Mouse (Mus musculus): ENCODE measurements around the gene Acot4. TPM values are rescaled to one million over a fixed set of nuclear protein-coding genes. Genes with fewer than 3 reads are reported as not detected.
"Not testable (repeated sequence)": the region's sequence is repeated elsewhere in the genome, so short reads cannot be mapped to it uniquely, and the experiment has no call there.

The Acot4 gene
- total RNA-seq, 2 experiments from 2014 or later, result 0.10 to 0.15 TPM

DNA sequence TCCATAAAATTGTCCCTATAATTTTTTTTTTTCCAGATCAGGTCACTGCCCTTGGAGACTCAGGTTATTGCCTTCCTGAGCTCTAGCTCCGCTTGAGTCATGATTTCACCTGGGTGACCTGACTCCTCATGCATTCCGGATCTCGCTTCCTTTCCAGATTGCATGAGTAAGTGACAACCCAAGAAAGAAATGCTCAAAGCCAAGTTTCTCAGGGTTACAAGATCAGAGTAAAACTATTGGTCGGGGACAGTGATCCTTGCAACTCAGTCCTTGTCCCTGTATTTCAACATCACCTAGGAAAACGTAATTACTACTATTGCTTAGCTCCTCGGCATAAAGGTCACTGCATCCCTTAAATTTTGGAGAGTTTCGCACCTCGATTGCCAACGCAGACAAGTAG lies 30.8 kb downstream of the Acot4 start, which contains the start of gene Acot5:
Acot5 (plus strand) TSS at position 340 of the 400 bp plus-strand sequence.
- no peak for DNase-seq
- intact Hi-C loops (cut with DNase I), result no loop called here

DNA sequence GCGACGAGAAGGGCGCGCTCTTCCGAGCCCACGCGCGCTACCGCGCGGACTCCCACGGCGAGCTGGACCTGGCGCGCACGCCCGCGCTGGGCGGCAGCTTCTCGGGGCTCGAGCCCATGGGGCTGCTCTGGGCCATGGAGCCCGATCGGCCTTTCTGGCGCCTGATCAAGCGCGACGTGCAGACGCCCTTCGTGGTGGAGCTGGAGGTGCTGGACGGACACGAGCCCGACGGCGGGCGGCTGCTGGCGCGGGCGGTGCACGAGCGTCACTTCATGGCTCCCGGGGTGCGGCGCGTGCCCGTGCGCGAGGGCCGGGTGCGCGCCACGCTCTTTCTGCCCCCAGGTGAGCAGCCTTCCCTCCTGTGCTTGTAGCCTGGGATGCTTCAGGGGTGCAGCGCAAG lies 31.4 kb downstream of the Acot4 start:
- DNase-seq, result peak in 1 of 2 experiments; percentile 18
- intact Hi-C loops (cut with DNase I), result not testable (repeated sequence)

DNA sequence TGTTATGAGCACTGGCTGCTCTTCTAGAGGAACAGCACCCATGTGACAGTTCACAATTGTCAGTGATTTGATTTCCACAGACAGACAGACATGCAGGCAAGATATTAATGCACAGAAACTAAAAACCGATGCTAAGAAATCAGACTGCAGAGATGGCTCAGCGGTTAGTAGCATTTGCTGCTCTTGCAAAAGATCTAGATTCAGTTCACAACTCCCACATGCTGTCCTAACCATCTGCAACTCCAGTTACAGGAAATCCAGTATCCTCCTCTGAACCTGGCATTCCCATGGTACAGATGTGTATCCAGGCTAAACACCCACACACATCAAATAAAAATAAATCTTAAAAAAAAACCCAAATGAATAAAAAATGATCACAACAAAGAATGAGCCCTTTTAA lies 33.5 kb downstream of the Acot4 start:
- intact Hi-C loops (cut with DNase I), result no loop called here
- no peak for DNase-seq

DNA sequence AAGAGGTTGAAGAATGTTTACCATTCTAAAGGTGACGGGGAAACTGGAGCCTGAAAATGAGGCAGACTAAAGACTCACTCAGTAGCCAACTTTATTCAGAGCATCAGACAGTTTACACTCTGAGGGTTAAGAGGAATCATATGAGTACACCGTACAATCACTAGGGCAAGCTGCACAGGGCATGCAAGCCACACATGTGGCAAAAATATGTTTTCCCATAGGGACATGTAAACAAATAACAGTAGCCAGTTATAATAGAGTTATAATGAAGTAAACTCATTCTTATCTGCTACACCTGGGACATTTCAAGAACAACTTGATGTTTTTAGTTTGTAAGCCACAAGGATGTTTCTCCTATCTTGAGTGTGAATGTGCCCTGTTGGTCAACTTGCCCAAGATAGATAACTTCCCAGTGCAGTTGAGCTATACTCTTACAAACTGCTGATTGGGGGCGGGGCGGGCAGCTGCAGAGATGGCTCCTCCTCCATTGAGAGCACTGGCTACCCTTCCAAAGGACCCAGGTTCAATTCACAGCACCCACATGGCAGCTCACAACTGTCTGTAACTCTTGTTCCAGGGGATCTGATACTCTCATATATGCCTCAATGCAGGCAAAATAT lies 39.3 kb downstream of the Acot4 start:
- intact Hi-C loops (cut with DNase I), result no loop called here
- DNase-seq, result no peak

DNA sequence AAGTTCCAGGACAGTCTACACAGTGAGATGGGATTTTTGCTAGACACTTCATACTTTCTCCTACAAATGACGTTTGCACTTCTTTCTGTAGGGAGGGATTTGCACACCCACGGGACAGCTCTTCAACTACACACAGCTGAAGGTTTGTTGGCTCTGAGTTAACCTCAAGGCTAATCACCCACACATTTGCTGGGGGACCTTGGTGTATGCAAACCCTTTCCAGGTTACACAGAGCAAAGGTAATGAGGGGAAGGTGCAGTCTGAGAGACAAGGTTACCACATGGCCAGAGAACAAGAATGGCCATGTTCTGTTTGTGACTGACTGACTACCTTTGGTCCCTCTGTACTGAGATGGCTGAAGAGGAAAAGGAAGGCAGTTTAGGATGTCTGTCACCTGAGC lies 45.7 kb downstream of the Acot4 start:
- intact Hi-C loops (cut with DNase I), result no loop called here

DNA sequence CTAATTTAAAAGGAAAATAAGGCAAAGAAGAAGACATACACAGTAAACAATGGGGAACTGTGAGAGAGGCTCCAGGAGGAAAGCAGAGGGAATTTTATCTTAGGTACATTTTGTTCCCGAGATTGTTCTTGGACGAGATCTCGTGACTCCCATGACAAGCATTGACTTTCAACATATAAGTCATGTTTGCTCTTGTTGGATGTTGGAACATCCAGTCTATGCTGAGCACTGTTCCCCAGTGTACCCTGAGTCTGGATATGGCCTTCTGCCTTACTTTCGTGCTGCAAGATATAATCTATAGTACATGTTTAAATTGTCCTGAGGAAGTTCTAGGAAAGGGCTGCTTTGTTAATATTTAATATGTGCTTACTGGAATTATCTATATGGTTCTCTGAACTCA lies 46.4 kb downstream of the Acot4 start:
- DNase-seq, result no peak
- intact Hi-C loops (cut with DNase I), result no loop called here

More for the DNA sequence above, 45.7 kb downstream of the Acot4 start:
- no peak for DNase-seq

DNA sequence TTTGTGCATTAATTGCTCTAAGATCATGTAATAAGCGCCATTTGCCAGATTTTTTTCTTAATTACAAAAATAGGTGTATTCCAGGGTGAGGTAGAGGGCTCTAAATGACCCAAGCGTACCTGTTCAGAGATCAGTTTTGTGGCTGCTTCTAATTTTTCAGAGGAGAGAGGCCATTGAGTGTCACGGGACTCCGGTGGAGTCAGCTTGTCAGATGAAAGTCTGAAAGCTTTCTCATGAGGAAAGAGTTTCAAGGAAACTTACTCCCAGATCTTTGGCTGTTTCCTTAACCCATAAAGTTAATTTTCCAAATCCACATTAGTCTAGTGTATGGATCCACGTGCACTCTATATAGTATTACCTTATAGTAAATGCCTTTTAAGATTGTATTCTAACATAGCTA lies 56.5 kb downstream of the Acot4 start:
- DNase-seq; intact Hi-C loops (cut with DNase I): not testable (repeated sequence)

Other genes with a start within 250 kb of the Acot4 start
- gene Numb, start 116.4 kb upstream of the Acot4 start, total RNA-seq (2021), result 10 to 100 TPM; 13.8 to 17.3 TPM
- gene Riox1, start 87.8 kb upstream of the Acot4 start, total RNA-seq (2021), result 1 to 10 TPM; 3.2 to 4.1 TPM
- gene Heatr4, start 53.5 kb upstream of the Acot4 start, total RNA-seq (2021), result not detected
- 10 to 100 TPM; 16.6 to 28.5 TPM for gene Acot2, start 50.5 kb upstream of the Acot4 start, total RNA-seq (2021)
- 1 to 10 TPM; 3.8 to 7.4 TPM for gene Acot1, start 28.9 kb upstream of the Acot4 start, total RNA-seq (2021)
- gene Gm49366, start 556 bp downstream of the Acot4 start, total RNA-seq (2021), result not detected
- gene Acot3, start 13.8 kb downstream of the Acot4 start, total RNA-seq (2021), result not detected
- gene Acot5, start 30.9 kb downstream of the Acot4 start, total RNA-seq (2021), result not detected
- 1 to 10 TPM; 1.4 to 2.2 TPM for gene Acot6, start 62.3 kb downstream of the Acot4 start, total RNA-seq (2021)
- 1 to 10 TPM; 5.9 to 8.1 TPM for gene Dnal1, start 76.0 kb downstream of the Acot4 start, total RNA-seq (2021)
- gene Pnma1, start 110.1 kb downstream of the Acot4 start, total RNA-seq (2021), result under 1 TPM; 0.15 to 0.18 TPM
- gene Elmsan1, start 180.5 kb downstream of the Acot4 start, total RNA-seq (2021), result 10 to 100 TPM in 1 of 2 experiments, 1 to 10 TPM in 1; 6.5 to 10.4 TPM
- 10 to 100 TPM; 61.1 to 67.9 TPM for gene Ptgr2, start 246.9 kb downstream of the Acot4 start, total RNA-seq (2021)

Measured in gastrocnemius, postnatal 36 days (tissue).